Comparison of ENCODE assay signal across 9 mouse cellular contexts in the genomic region with DNA sequence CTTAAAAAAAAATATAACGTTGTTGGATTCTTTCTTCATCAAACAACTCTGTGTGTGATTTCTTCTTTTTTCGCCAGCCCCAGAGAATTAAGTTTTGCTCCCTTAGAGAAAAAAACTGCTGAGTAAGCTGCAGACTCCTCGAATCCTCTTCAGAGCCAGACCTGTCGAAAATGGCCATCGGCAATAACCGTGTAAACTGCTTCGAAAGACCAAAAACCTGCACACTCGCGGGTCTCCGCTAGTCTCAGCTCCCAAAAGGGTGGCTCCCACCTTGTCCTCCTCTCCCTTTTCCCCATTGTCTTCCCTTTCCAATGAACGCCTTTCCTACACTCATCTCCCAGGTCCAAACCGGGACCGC. TPM values are rescaled to one million over a fixed set of nuclear protein-coding genes. Genes with fewer than 3 reads are reported as not detected.
DNase-seq lines count a peak whose midpoint lies in the region; ATAC-seq lines count a peak whose summit lies in the region.
"Had no signal": no experiment of that assay in that cellular context is flagged by ENCODE, and none has a peak within 500 bp of the region (broad histone marks: within the 10 kb centered on the region; RNA-seq: fewer than 3 reads in every experiment).

No protein-coding gene starts in this region.

- 4% methylated on average over 13 of the region's 13 CpGs for WGBS in heart, embryonic 14.5 days
- 3% methylated on average over 13 of the region's 13 CpGs for WGBS in hindbrain, embryonic 15.5 days
- 2% methylated on average over 13 of the region's 13 CpGs for WGBS in midbrain, embryonic 13.5 days

- no peaks in the 10 kb centered on the region for H3K9me3 ChIP-seq in heart, embryonic 14.5 days (ENCODE audit: control insufficient read depth, low read length)
- H3K9me3 ChIP-seq in hindbrain, embryonic 15.5 days = no peaks in the 10 kb centered on the region
- no peaks in the 10 kb centered on the region for H3K9me3 ChIP-seq in midbrain, embryonic 13.5 days

- no peak overlapping the region for H3K27ac ChIP-seq in heart, embryonic 14.5 days (replicated peaks in 1 of 2; ENCODE audit: control insufficient read depth in 1 of 2, insufficient read depth in 1 of 2, low read depth in 2 of 2, low read length in 2 of 2)
- no peak overlapping the region for H3K27ac ChIP-seq in hindbrain, embryonic 15.5 days (replicated peaks)
- H3K27ac ChIP-seq in midbrain, embryonic 13.5 days = no peak overlapping the region

- ATAC-seq in heart, embryonic 14.5 days (ENCODE audit: insufficient number of reproducible peaks, insufficient read depth, low FRiP score, low read depth) = no peak
- ATAC-seq in common myeloid progenitor, adult 5-6 weeks (replicated peaks; ENCODE audit: low read depth, poor library complexity, severe bottlenecking) = 0 out of 2 replicates have a peak, but pooled peaks have one; percentile 8
- no peak for ATAC-seq in hindbrain, embryonic 15.5 days (ENCODE audit: low FRiP score, low read depth)
- no peak for ATAC-seq in midbrain, embryonic 13.5 days
- ATAC-seq in inflammation-experienced regulatory T-cells, adult 6 months = no peak

- intact Hi-C loops in heart, postnatal 10 days (cut with DNase I) = no loop called here
- intact Hi-C loops in gastrocnemius, postnatal 36 days (cut with DNase I) = no loop called here

- peaks cover 2 to 6% of the 10 kb centered on the region in 2 experiments; a peak in 2 of 4 replicates for H3K4me1 ChIP-seq in heart, embryonic 14.5 days (ENCODE audit: control insufficient read depth in 2 of 2, insufficient read depth in 2 of 2, low read length in 2 of 2)
- peaks cover 7% of the 10 kb centered on the region; the same call in 1 of the 2 replicates for H3K4me1 ChIP-seq in hindbrain, embryonic 15.5 days (replicated peaks)
- peaks cover 13% of the 10 kb centered on the region for H3K4me1 ChIP-seq in midbrain, embryonic 13.5 days (replicated peaks)

- H3K36me3 ChIP-seq in heart, embryonic 14.5 days (ENCODE audit: control insufficient read depth, insufficient read depth, low read length) = no peaks in the 10 kb centered on the region
- H3K36me3 ChIP-seq in hindbrain, embryonic 15.5 days = no peaks in the 10 kb centered on the region
- no peaks in the 10 kb centered on the region for H3K36me3 ChIP-seq in midbrain, embryonic 13.5 days

- peak overlapping the region; percentile 59 for H3K4me2 ChIP-seq in heart, embryonic 14.5 days (ENCODE audit: low read length)
- H3K4me2 ChIP-seq in hindbrain, embryonic 15.5 days = peak overlapping the region; percentile 40
- peak overlapping the region; percentile 42 for H3K4me2 ChIP-seq in midbrain, embryonic 13.5 days (replicated peaks)

- peaks cover 95% of the 10 kb centered on the region for H3K27me3 ChIP-seq in heart, embryonic 14.5 days (ENCODE audit: control insufficient read depth, insufficient read depth, low read length)
- H3K27me3 ChIP-seq in hindbrain, embryonic 15.5 days = peaks cover 95% of the 10 kb centered on the region
- peaks cover 98% of the 10 kb centered on the region for H3K27me3 ChIP-seq in midbrain, embryonic 13.5 days

- no peak for DNase-seq in heart, postnatal 10 days
- DNase-seq in cerebellum, postnatal 36 days = no peak
- no peak for DNase-seq in gastrocnemius, postnatal 36 days

- H3K9ac ChIP-seq in heart, embryonic 14.5 days (ENCODE audit: low read length) = no peak overlapping the region
- H3K9ac ChIP-seq in hindbrain, embryonic 15.5 days = no peak overlapping the region
- H3K9ac ChIP-seq in midbrain, embryonic 13.5 days (replicated peaks) = no peak overlapping the region

- H3K4me3 ChIP-seq in heart, embryonic 14.5 days (ENCODE audit: control insufficient read depth in 1 of 2, insufficient read depth in 1 of 2, low read depth in 1 of 2, low read length in 2 of 2) = peak overlapping the region; percentile 29 to 37
- H3K4me3 ChIP-seq in hindbrain, embryonic 15.5 days = peak overlapping the region; percentile 25
- peak overlapping the region; percentile 27 for H3K4me3 ChIP-seq in midbrain, embryonic 13.5 days (replicated peaks)

RNA-seq across cellular contexts. Expression of a gene that starts 50.7 kb away (rescaled TPM):
- 0.66 and 1.0 TPM in 2 replicates for polyA plus RNA-seq in heart, embryonic 14.5 days (2014; fragmentation: Nextera tagmentation; extraction: Ambion mirVana)
- total RNA-seq in heart, postnatal 10 days (2021) = not detected
- total RNA-seq in common myeloid progenitor, adult 5-6 weeks (2017) = not detected in 2 replicates
- polyA plus RNA-seq in hindbrain, embryonic 15.5 days (2015; fragmentation: Nextera tagmentation; extraction: Ambion mirVana) = not detected in 2 replicates
- not detected in 2 replicates for polyA plus RNA-seq in midbrain, embryonic 13.5 days (2015; fragmentation: Nextera tagmentation; extraction: Ambion mirVana)
- not detected for polyA plus RNA-seq in inflammation-experienced regulatory T-cells, adult 6 months (2017; shearing (Covaris generic))
- not detected for total RNA-seq in gastrocnemius, postnatal 36 days (2021)
- total RNA-seq: liver, adult 2 months had no signal
- polyA plus RNA-seq: liver, adult 2 months had no signal
